Mouse (Mus musculus) limb, embryonic 14.5 days (tissue): ENCODE measurements at regions not wholly inside any gene's neighbourhood (a gene's known extent, or its start where the extent isn't known, plus 50 kb on each side); places are given as distances from the start of the nearest gene placed in this dataset.
A peak's percentile ranks its signal among the peaks of the same experiment; 100 is the strongest.

ENCODE experiments used
- ATAC-seq: fragments of 200-750 bp; cut with Nextera tagmentation; 2 replicates; pipeline ENCODE4 v1.8.0; 2017; ENCODE audit warnings: low read depth, moderate number of reproducible peaks, moderate TSS enrichment; ENCODE audit not compliant: low FRiP score
- DNase-seq: peaks from one replicate; pipeline ENCODE4 v3.0.0-alpha.2; 2015; ENCODE audit warnings: low spot score
- H3K27ac ChIP-seq: fragments of 300-500 bp; sonication (generic); replicated peaks from 2 replicates; pipeline ENCODE4 v1.5.1; 2014; ENCODE audit warnings: low read depth, mild to moderate bottlenecking, low read length, moderate library complexity, mixed read lengths
- H3K27me3 ChIP-seq: fragments of 300-500 bp; sonication (generic); 2 replicates; pipeline ENCODE4 v1.6.1; 2014; ENCODE audit warnings: low read length, mixed read lengths; ENCODE audit not compliant: control insufficient read depth, insufficient read depth
- H3K36me3 ChIP-seq: fragments of 300-500 bp; sonication (generic); 2 replicates; pipeline ENCODE4 v1.6.1; 2014; ENCODE audit warnings: mild to moderate bottlenecking, low read length, moderate library complexity, mixed read lengths; ENCODE audit not compliant: control insufficient read depth, insufficient read depth
- H3K4me1 ChIP-seq: fragments of 300-500 bp; sonication (generic); 2 replicates; pipeline ENCODE4 v1.6.1; 2014; ENCODE audit warnings: antibody characterized with exemption, low read length, mixed read lengths; ENCODE audit not compliant: control insufficient read depth, insufficient read depth
- H3K4me2 ChIP-seq: fragments of 300-500 bp; sonication (generic); replicated peaks from 2 replicates; pipeline ENCODE4 v1.6.1; 2014; ENCODE audit warnings: low read depth, mild to moderate bottlenecking, low read length, moderate library complexity; ENCODE audit not compliant: severe bottlenecking
- H3K4me3 ChIP-seq: fragments of 300-500 bp; sonication (generic); replicated peaks from 2 replicates; pipeline ENCODE4 v1.5.1; 2014; ENCODE audit warnings: low read length
- H3K9ac ChIP-seq: fragments of 300-500 bp; sonication (generic); 2 replicates; pipeline ENCODE4 v1.6.1; 2014; ENCODE audit warnings: mild to moderate bottlenecking, low read depth, low read length, moderate library complexity; ENCODE audit not compliant: severe bottlenecking
- H3K9me3 ChIP-seq: fragments of 300-500 bp; sonication (generic); 2 replicates; pipeline ENCODE4 v1.6.1; 2016; ENCODE audit warnings: low read length; ENCODE audit not compliant: control insufficient read depth
- POLR2A ChIP-seq: fragments of 200-500 bp; IDR thresholded peaks from 2 replicates; pipeline ENCODE4 v1.8.0; 2012; ENCODE audit warnings: inconsistent platforms, mild to moderate bottlenecking, moderate library complexity, borderline replicate concordance; ENCODE audit not compliant: insufficient read depth, insufficient read length; ENCODE audit errors: extremely low read depth
- WGBS: fragments of 180-500 bp; shearing (Covaris S2); extraction: QIAGEN DNeasy Blood & Tissue Kit; methylation state at CpG from one replicate; pipeline ENCODE4 v1.1.7; 2014; 5-methylcytosine and 5-hydroxymethylcytosine counted together

- H3K4me2 ChIP-seq = no peak overlapping the region
- ATAC-seq = no peak
- 57% methylated on average over 3 of the region's 3 CpGs for WGBS
- H3K4me3 ChIP-seq = no peak overlapping the region
- no peak for TF ChIP-seq POLR2A
- H3K4me1 ChIP-seq = no peaks in the 10 kb centered on the region
- no peak overlapping the region for H3K27ac ChIP-seq
- H3K27me3 ChIP-seq = no peaks in the 10 kb centered on the region
- no peaks in the 10 kb centered on the region for H3K36me3 ChIP-seq
- DNase-seq = no peak
- H3K9me3 ChIP-seq = no peaks in the 10 kb centered on the region
- no peak overlapping the region for H3K9ac ChIP-seq
These were observed 271.9 kb upstream of the Mettl25 start for GRCm38 (mm10) chr10:106113083-106113482.

GRCm38 (mm10) chr10:106114743-106115486 is 273.7 kb upstream of the Mettl25 start:
- H3K9me3 ChIP-seq = no peaks in the 10 kb centered on the region
- 44% methylated on average over 6 of the region's 6 CpGs for WGBS
- H3K4me2 ChIP-seq = no peak overlapping the region
- H3K27me3 ChIP-seq = no peaks in the 10 kb centered on the region
- DNase-seq (no peak), ATAC-seq (no peak)
- no peak overlapping the region for H3K9ac ChIP-seq
- no peaks in the 10 kb centered on the region for H3K36me3 ChIP-seq
- H3K27ac ChIP-seq = no peak overlapping the region
- no peak for TF ChIP-seq POLR2A
- no peak overlapping the region for H3K4me3 ChIP-seq
- H3K4me1 ChIP-seq = no peaks in the 10 kb centered on the region

GRCm38 (mm10) chr10:106121826-106122225 is 280.6 kb upstream of the Mettl25 start:
- Histone ChIP-seq H3K9me3 (no peaks in the 10 kb centered on the region), H3K9ac (no peak overlapping the region), H3K27ac (no peak overlapping the region), H3K36me3 (no peaks in the 10 kb centered on the region), H3K4me1 (no peaks in the 10 kb centered on the region), H3K27me3 (no peaks in the 10 kb centered on the region), H3K4me2 (no peak overlapping the region), H3K4me3 (no peak overlapping the region)
- DNase-seq (no peak), ATAC-seq (no peak)
- WGBS = 73% methylated on average over 2 of the region's 2 CpGs
- no peak for TF ChIP-seq POLR2A

GRCm38 (mm10) chr10:106122952-106123351 is 281.8 kb upstream of the Mettl25 start:
- Histone ChIP-seq H3K4me1 (no peaks in the 10 kb centered on the region), H3K36me3 (no peaks in the 10 kb centered on the region), H3K9me3 (no peaks in the 10 kb centered on the region), H3K9ac (no peak overlapping the region), H3K27me3 (no peaks in the 10 kb centered on the region), H3K27ac (no peak overlapping the region), H3K4me2 (no peak overlapping the region), H3K4me3 (no peak overlapping the region)
- WGBS = 79% methylated on average over 8 of the region's 8 CpGs
- ATAC-seq (no peak), DNase-seq (no peak)
- TF ChIP-seq POLR2A = no peak

- Histone ChIP-seq H3K4me2 (no peak overlapping the region), H3K4me1 (no peaks in the 10 kb centered on the region), H3K36me3 (no peaks in the 10 kb centered on the region), H3K9me3 (no peaks in the 10 kb centered on the region), H3K4me3 (no peak overlapping the region), H3K9ac (no peak overlapping the region), H3K27ac (no peak overlapping the region), H3K27me3 (no peaks in the 10 kb centered on the region)
- WGBS = 41% methylated on average over 3 of the region's 3 CpGs
- DNase-seq = peak; percentile 66
- ATAC-seq = no peak
- no peak for TF ChIP-seq POLR2A
These were observed 298.0 kb upstream of the Ppfia2 start for GRCm38 (mm10) chr10:106172131-106172530.

- no peak overlapping the region for H3K4me2 ChIP-seq
- no peak overlapping the region for H3K4me3 ChIP-seq
- TF ChIP-seq POLR2A = no peak
- H3K9me3 ChIP-seq = no peaks in the 10 kb centered on the region
- no peak overlapping the region for H3K27ac ChIP-seq
- H3K9ac ChIP-seq = no peak overlapping the region
- ATAC-seq (no peak), DNase-seq (no peak)
- 25% methylated on average over 1 of the region's 1 CpGs for WGBS
- H3K4me1 ChIP-seq = no peaks in the 10 kb centered on the region
- no peaks in the 10 kb centered on the region for H3K27me3 ChIP-seq
- H3K36me3 ChIP-seq = no peaks in the 10 kb centered on the region
These were observed 295.7 kb upstream of the Ppfia2 start for GRCm38 (mm10) chr10:106174433-106174832.
